Mouse (Mus musculus): ENCODE measurements around the gene Igfbp6. TPM values are rescaled to one million over a fixed set of nuclear protein-coding genes. Genes with fewer than 3 reads are reported as not detected.
A peak's percentile ranks its signal among the peaks of the same experiment; 100 is the strongest.

Gene Igfbp6
- polyA plus RNA-seq, 1 experiment from 2014 or later: 0.17 TPM

GRCm38 (mm10) chr15:102142914-102143912, 949 bp upstream of the Igfbp6 start:
- WGBS: 57% methylated on average over 23 of the region's 23 CpGs
- no peak for ATAC-seq (ENCODE audit: insufficient number of reproducible peaks, low FRiP score, low TSS enrichment, low read depth)
- DNase-seq (ENCODE audit: low spot score): no peak
- Histone ChIP-seq H3K27ac (replicated peaks; ENCODE audit: low read depth, low read length) (no peak overlapping the region), H3K27me3 (ENCODE audit: control insufficient read depth, insufficient read depth, low read length) (peaks cover 30% of the 10 kb centered on the region), H3K9me3 (ENCODE audit: control insufficient read depth, low read length) (no peaks in the 10 kb centered on the region), H3K4me1 (ENCODE audit: control insufficient read depth, insufficient read depth, low read length) (peaks cover 3% of the 10 kb centered on the region; the same call in 1 of the 2 replicates), H3K36me3 (ENCODE audit: control insufficient read depth, insufficient read depth, low read length) (no peaks in the 10 kb centered on the region), H3K9ac (ENCODE audit: low read length) (no peak overlapping the region; the same call in 1 of the 2 replicates), H3K4me3 (ENCODE audit: low read depth, low read length) (no peak overlapping the region), H3K4me2 (ENCODE audit: low read depth, severe bottlenecking) (no peak overlapping the region)

GRCm38 (mm10) chr15:102144726-102145125, 564 bp downstream of the Igfbp6 start:
- Histone ChIP-seq H3K36me3 (ENCODE audit: control insufficient read depth, insufficient read depth, low read length) (no peaks in the 10 kb centered on the region), H3K9ac (ENCODE audit: low read length) (peak overlapping the region; percentile 38), H3K9me3 (ENCODE audit: control insufficient read depth, low read length) (no peaks in the 10 kb centered on the region), H3K27me3 (ENCODE audit: control insufficient read depth, insufficient read depth, low read length) (peaks cover 30% of the 10 kb centered on the region), H3K4me1 (ENCODE audit: control insufficient read depth, insufficient read depth, low read length) (peaks cover 3% of the 10 kb centered on the region; the same call in 1 of the 2 replicates), H3K4me2 (ENCODE audit: low read depth, severe bottlenecking) (peak overlapping the region; percentile 46), H3K4me3 (ENCODE audit: low read depth, low read length) (peak overlapping the region; percentile 9; the same call in 1 of the 2 replicates), H3K27ac (replicated peaks; ENCODE audit: low read depth, low read length) (no peak overlapping the region)
- DNase-seq (ENCODE audit: low spot score) (no peak), ATAC-seq (ENCODE audit: insufficient number of reproducible peaks, low FRiP score, low TSS enrichment, low read depth) (no peak)
- 13% methylated on average over 19 of the region's 19 CpGs for WGBS

GRCm38 (mm10) chr15:102145330-102145729, 1.2 kb downstream of the Igfbp6 start:
- H3K4me3 ChIP-seq (ENCODE audit: low read depth, low read length): no peak overlapping the region
- H3K27me3 ChIP-seq (ENCODE audit: control insufficient read depth, insufficient read depth, low read length): peaks cover 30% of the 10 kb centered on the region
- H3K4me1 ChIP-seq (ENCODE audit: control insufficient read depth, insufficient read depth, low read length): peaks cover 3% of the 10 kb centered on the region
- ATAC-seq (ENCODE audit: insufficient number of reproducible peaks, low FRiP score, low TSS enrichment, low read depth) (no peak), DNase-seq (ENCODE audit: low spot score) (no peak)
- no peak overlapping the region for H3K9ac ChIP-seq (ENCODE audit: low read length)
- H3K4me2 ChIP-seq (ENCODE audit: low read depth, severe bottlenecking): no peak overlapping the region
- 89% methylated on average over 10 of the region's 10 CpGs for WGBS
- H3K36me3 ChIP-seq (ENCODE audit: control insufficient read depth, insufficient read depth, low read length): no peaks in the 10 kb centered on the region
- H3K9me3 ChIP-seq (ENCODE audit: control insufficient read depth, low read length): no peaks in the 10 kb centered on the region
- no peak overlapping the region for H3K27ac ChIP-seq (replicated peaks; ENCODE audit: low read depth, low read length)

GRCm38 (mm10) chr15:102146089-102146488, 1.9 kb downstream of the Igfbp6 start:
- H3K9ac ChIP-seq (ENCODE audit: low read length): no peak overlapping the region
- peaks cover 11% of the 10 kb centered on the region for H3K4me1 ChIP-seq (ENCODE audit: control insufficient read depth, insufficient read depth, low read length)
- no peak overlapping the region for H3K4me3 ChIP-seq (ENCODE audit: low read depth, low read length)
- 89% methylated on average over 5 of the region's 5 CpGs for WGBS
- DNase-seq (ENCODE audit: low spot score) (no peak), ATAC-seq (ENCODE audit: insufficient number of reproducible peaks, low FRiP score, low TSS enrichment, low read depth) (no peak)
- H3K4me2 ChIP-seq (ENCODE audit: low read depth, severe bottlenecking): no peak overlapping the region
- no peaks in the 10 kb centered on the region for H3K36me3 ChIP-seq (ENCODE audit: control insufficient read depth, insufficient read depth, low read length)
- H3K27me3 ChIP-seq (ENCODE audit: control insufficient read depth, insufficient read depth, low read length): peaks cover 30% of the 10 kb centered on the region
- H3K9me3 ChIP-seq (ENCODE audit: control insufficient read depth, low read length): no peaks in the 10 kb centered on the region
- H3K27ac ChIP-seq (replicated peaks; ENCODE audit: low read depth, low read length): no peak overlapping the region

- no peak overlapping the region for H3K9ac ChIP-seq (ENCODE audit: low read length)
- DNase-seq (ENCODE audit: low spot score) (peak; percentile 45), ATAC-seq (ENCODE audit: insufficient number of reproducible peaks, low FRiP score, low TSS enrichment, low read depth) (no peak)
- H3K27ac ChIP-seq (replicated peaks; ENCODE audit: low read depth, low read length): no peak overlapping the region
- WGBS: 12% methylated on average over 1 of the region's 1 CpGs
- no peaks in the 10 kb centered on the region for H3K36me3 ChIP-seq (ENCODE audit: control insufficient read depth, insufficient read depth, low read length)
- peaks cover 30% of the 10 kb centered on the region for H3K27me3 ChIP-seq (ENCODE audit: control insufficient read depth, insufficient read depth, low read length)
- H3K9me3 ChIP-seq (ENCODE audit: control insufficient read depth, low read length): no peaks in the 10 kb centered on the region
- peaks cover 11% of the 10 kb centered on the region for H3K4me1 ChIP-seq (ENCODE audit: control insufficient read depth, insufficient read depth, low read length)
- no peak overlapping the region for H3K4me3 ChIP-seq (ENCODE audit: low read depth, low read length)
- no peak overlapping the region for H3K4me2 ChIP-seq (ENCODE audit: low read depth, severe bottlenecking)
Observed at GRCm38 (mm10) chr15:102146882-102147281, 2.7 kb downstream of the Igfbp6 start.

GRCm38 (mm10) chr15:102147674-102148402, 3.7 kb downstream of the Igfbp6 start:
- WGBS: 67% methylated on average over 16 of the region's 16 CpGs
- H3K4me1 ChIP-seq (ENCODE audit: control insufficient read depth, insufficient read depth, low read length): peaks cover 14% of the 10 kb centered on the region
- H3K9ac ChIP-seq (ENCODE audit: low read length): no peak overlapping the region
- ATAC-seq (ENCODE audit: insufficient number of reproducible peaks, low FRiP score, low TSS enrichment, low read depth) (no peak), DNase-seq (ENCODE audit: low spot score) (no peak)
- no peaks in the 10 kb centered on the region for H3K36me3 ChIP-seq (ENCODE audit: control insufficient read depth, insufficient read depth, low read length)
- H3K27me3 ChIP-seq (ENCODE audit: control insufficient read depth, insufficient read depth, low read length): peaks cover 28% of the 10 kb centered on the region
- H3K9me3 ChIP-seq (ENCODE audit: control insufficient read depth, low read length): no peaks in the 10 kb centered on the region
- no peak overlapping the region for H3K4me3 ChIP-seq (ENCODE audit: low read depth, low read length)
- no peak overlapping the region for H3K27ac ChIP-seq (replicated peaks; ENCODE audit: low read depth, low read length)
- H3K4me2 ChIP-seq (ENCODE audit: low read depth, severe bottlenecking): no peak overlapping the region

- ATAC-seq (ENCODE audit: insufficient number of reproducible peaks, low FRiP score, low TSS enrichment, low read depth) (no peak), DNase-seq (ENCODE audit: low spot score) (no peak)
- peaks cover 16% of the 10 kb centered on the region for H3K27me3 ChIP-seq (ENCODE audit: control insufficient read depth, insufficient read depth, low read length)
- H3K36me3 ChIP-seq (ENCODE audit: control insufficient read depth, insufficient read depth, low read length): no peaks in the 10 kb centered on the region
- WGBS: 78% methylated on average over 4 of the region's 4 CpGs
- H3K4me1 ChIP-seq (ENCODE audit: control insufficient read depth, insufficient read depth, low read length): peaks cover 12% of the 10 kb centered on the region
- no peaks in the 10 kb centered on the region for H3K9me3 ChIP-seq (ENCODE audit: control insufficient read depth, low read length)
- no peak overlapping the region for H3K9ac ChIP-seq (ENCODE audit: low read length)
- H3K4me3 ChIP-seq (ENCODE audit: low read depth, low read length): no peak overlapping the region
- no peak overlapping the region for H3K4me2 ChIP-seq (ENCODE audit: low read depth, severe bottlenecking)
- no peak overlapping the region for H3K27ac ChIP-seq (replicated peaks; ENCODE audit: low read depth, low read length)
Observed at GRCm38 (mm10) chr15:102149561-102149960, 5.4 kb downstream of the Igfbp6 start.

GRCm38 (mm10) chr15:102150301-102151135, 6.4 kb downstream of the Igfbp6 start, which contains the start of gene Soat2:
TSS of gene Soat2 (plus strand) at chr15:102150526.
- peaks cover 12% of the 10 kb centered on the region for H3K4me1 ChIP-seq (ENCODE audit: control insufficient read depth, insufficient read depth, low read length)
- ATAC-seq (ENCODE audit: insufficient number of reproducible peaks, low FRiP score, low TSS enrichment, low read depth) (no peak), DNase-seq (ENCODE audit: low spot score) (no peak)
- H3K9ac ChIP-seq (ENCODE audit: low read length): peak within 1 kb of the TSS; percentile 40
- H3K4me2 ChIP-seq (ENCODE audit: low read depth, severe bottlenecking): no peak within 1 kb of the TSS
- H3K4me3 ChIP-seq (ENCODE audit: low read depth, low read length): no peak within 1 kb of the TSS
- peaks cover 6% of the 10 kb centered on the region for H3K27me3 ChIP-seq (ENCODE audit: control insufficient read depth, insufficient read depth, low read length)
- no peaks in the 10 kb centered on the region for H3K9me3 ChIP-seq (ENCODE audit: control insufficient read depth, low read length)
- no peaks in the 10 kb centered on the region for H3K36me3 ChIP-seq (ENCODE audit: control insufficient read depth, insufficient read depth, low read length)
- 46% methylated on average over 20 of the region's 20 CpGs for WGBS
- H3K27ac ChIP-seq (replicated peaks; ENCODE audit: low read depth, low read length): no peak within 1 kb of the TSS
